Mouse (Mus musculus) neural tube, embryonic 11.5 days (tissue): ENCODE results near the gene Tec. TPM values are rescaled to one million over a fixed set of nuclear protein-coding genes. Genes with fewer than 3 reads are reported as not detected.

ENCODE experiments used
- ATAC-seq: fragments of 200-750 bp; cut with Nextera tagmentation; 2 replicates; pipeline ENCODE4 v1.8.0; 2017; ENCODE audit warnings: moderate number of reproducible peaks, mild to moderate bottlenecking, moderate TSS enrichment, moderate library complexity; ENCODE audit not compliant: insufficient read depth, low FRiP score, low TSS enrichment
- DNase-seq: peaks from one replicate; pipeline ENCODE4 v3.0.0-alpha.2; 2015; ENCODE audit warnings: low spot score
- H3K27ac ChIP-seq: fragments of 300-500 bp; sonication (generic); 2 replicates; pipeline ENCODE4 v1.5.1; 2014; ENCODE audit warnings: low read depth, mild to moderate bottlenecking, low read length
- H3K27me3 ChIP-seq: fragments of 300-500 bp; sonication (generic); 2 replicates; pipeline ENCODE4 v1.6.1; 2014; ENCODE audit warnings: mild to moderate bottlenecking, low read length, mixed read lengths; ENCODE audit not compliant: control insufficient read depth, insufficient read depth
- H3K36me3 ChIP-seq: fragments of 300-500 bp; sonication (generic); 2 replicates; pipeline ENCODE4 v1.6.1; 2014; ENCODE audit warnings: mild to moderate bottlenecking, low read length, moderate library complexity, mixed read lengths; ENCODE audit not compliant: control insufficient read depth, insufficient read depth
- H3K4me1 ChIP-seq: fragments of 300-500 bp; sonication (generic); 2 replicates; pipeline ENCODE4 v1.6.1; 2014; ENCODE audit warnings: low read length, mixed read lengths; ENCODE audit not compliant: control insufficient read depth, insufficient read depth
- H3K4me2 ChIP-seq: fragments of 300-500 bp; sonication (generic); 2 replicates; pipeline ENCODE4 v1.6.1; 2014; ENCODE audit warnings: low read depth, mild to moderate bottlenecking, moderate library complexity
- H3K4me3 ChIP-seq: fragments of 300-500 bp; sonication (generic); 2 replicates; pipeline ENCODE4 v1.5.1; 2014; ENCODE audit warnings: low read depth, low read length
- H3K9ac ChIP-seq: fragments of 300-500 bp; sonication (generic); 2 replicates; pipeline ENCODE4 v1.6.1; 2014; ENCODE audit warnings: mild to moderate bottlenecking, low read length
- H3K9me3 ChIP-seq: fragments of 300-500 bp; sonication (generic); 2 replicates; pipeline ENCODE4 v1.6.1; 2016; ENCODE audit warnings: low read length; ENCODE audit not compliant: control insufficient read depth
- WGBS: fragments of 180-500 bp; shearing (Covaris S2); extraction: QIAGEN DNeasy Blood & Tissue Kit; methylation state at CpG from one replicate; pipeline ENCODE4 v1.1.7; 2014; 5-methylcytosine and 5-hydroxymethylcytosine counted together
- polyA plus RNA-seq: library from polyadenylated mRNA; unstranded; fragments of >200 nt; fragmentation: Nextera tagmentation; extraction: Ambion mirVana; gene quantifications from 2 replicates; pipeline ENCODE4 v1.2.1, GENCODE M21; 2014

The Tec gene
- polyA plus RNA-seq, 1 experiment from 2014 or later: 7.8 TPM

DNA sequence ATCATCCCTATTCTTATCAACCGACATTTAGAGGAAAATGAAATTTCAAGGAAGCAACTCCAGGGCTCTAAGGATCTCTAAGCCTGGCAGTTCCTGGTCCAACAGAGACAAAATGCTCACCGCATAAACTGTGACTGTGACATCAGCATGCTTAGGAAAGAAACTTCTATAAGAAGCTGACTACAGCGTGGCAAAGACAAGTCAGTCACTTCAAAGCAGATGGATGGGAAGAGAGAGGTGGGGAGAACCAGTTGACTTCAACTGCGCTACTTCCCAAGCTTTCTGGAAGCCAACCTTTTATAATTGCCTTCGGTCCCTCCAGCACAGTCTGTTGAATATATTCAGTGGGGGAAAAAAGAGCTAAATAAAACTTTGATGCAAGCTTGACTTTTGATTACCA is 54.2 kb downstream of the Tec start:
- Histone ChIP-seq H3K27me3 (no peaks in the 10 kb centered on the region), H3K9me3 (no peaks in the 10 kb centered on the region), H3K27ac (no peak overlapping the region), H3K4me3 (no peak overlapping the region), H3K4me2 (no peak overlapping the region), H3K9ac (no peak overlapping the region), H3K36me3 (no peaks in the 10 kb centered on the region), H3K4me1 (peaks cover 7% of the 10 kb centered on the region; the same call in 1 of the 2 replicates)
- WGBS: 89% methylated on average over 5 of the region's 5 CpGs
- DNase-seq (no peak), ATAC-seq (no peak)

DNA sequence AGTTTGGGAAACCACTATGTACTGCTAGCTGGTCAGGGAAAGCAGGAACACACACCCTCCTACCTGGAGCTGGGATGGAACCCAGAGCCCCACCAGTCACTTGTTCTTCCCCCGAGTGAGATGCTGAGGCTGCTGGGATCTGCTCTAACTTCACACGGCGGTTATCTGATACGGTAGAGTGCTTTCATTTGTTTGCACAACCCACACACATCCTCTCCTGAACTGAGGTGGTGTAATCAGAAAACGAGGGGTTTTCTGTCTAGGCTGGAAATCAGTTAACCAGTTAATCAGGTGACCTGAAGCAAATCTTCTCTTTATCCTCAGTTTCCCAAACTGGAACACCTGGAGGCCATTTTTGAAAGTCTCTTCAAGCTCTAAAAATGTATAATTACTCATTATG is 55.4 kb downstream of the Tec start:
- no peak for ATAC-seq
- H3K36me3 ChIP-seq: no peaks in the 10 kb centered on the region
- no peaks in the 10 kb centered on the region for H3K9me3 ChIP-seq
- no peak for DNase-seq
- no peak overlapping the region for H3K4me3 ChIP-seq
- H3K27me3 ChIP-seq: no peaks in the 10 kb centered on the region
- WGBS: 57% methylated on average over 5 of the region's 5 CpGs
- no peak overlapping the region for H3K4me2 ChIP-seq
- H3K4me1 ChIP-seq: peaks cover 9% of the 10 kb centered on the region; the same call in 1 of the 2 replicates
- H3K27ac ChIP-seq: no peak overlapping the region
- H3K9ac ChIP-seq: no peak overlapping the region

DNA sequence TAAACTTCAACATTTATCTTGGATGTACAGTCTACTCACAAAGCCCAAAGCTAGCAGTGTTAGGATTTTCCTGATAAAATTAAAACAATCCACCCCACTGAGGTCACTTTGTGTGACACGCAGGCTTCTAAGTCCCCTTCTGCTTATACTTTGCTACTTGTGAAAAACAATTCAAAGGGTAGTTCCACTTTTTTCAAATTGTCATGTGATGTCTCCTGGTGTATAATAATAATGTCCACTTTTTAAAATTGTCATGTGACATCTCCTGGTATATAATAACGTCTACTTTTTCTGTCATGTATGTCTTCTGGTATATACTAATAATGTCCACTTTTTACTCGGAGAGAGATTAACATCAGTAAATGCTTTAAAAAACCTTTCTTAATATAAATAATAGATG is 56.0 kb downstream of the Tec start:
- ATAC-seq (no peak), DNase-seq (no peak)
- Histone ChIP-seq H3K4me1 (0 out of 2 replicates have a peak, but pooled peaks cover 5% of the 10 kb centered on the region), H3K27me3 (no peaks in the 10 kb centered on the region), H3K9me3 (no peaks in the 10 kb centered on the region), H3K27ac (no peak overlapping the region), H3K4me2 (no peak overlapping the region), H3K36me3 (no peaks in the 10 kb centered on the region), H3K9ac (no peak overlapping the region), H3K4me3 (no peak overlapping the region)
- 89% methylated on average over 3 of the region's 3 CpGs for WGBS

DNA sequence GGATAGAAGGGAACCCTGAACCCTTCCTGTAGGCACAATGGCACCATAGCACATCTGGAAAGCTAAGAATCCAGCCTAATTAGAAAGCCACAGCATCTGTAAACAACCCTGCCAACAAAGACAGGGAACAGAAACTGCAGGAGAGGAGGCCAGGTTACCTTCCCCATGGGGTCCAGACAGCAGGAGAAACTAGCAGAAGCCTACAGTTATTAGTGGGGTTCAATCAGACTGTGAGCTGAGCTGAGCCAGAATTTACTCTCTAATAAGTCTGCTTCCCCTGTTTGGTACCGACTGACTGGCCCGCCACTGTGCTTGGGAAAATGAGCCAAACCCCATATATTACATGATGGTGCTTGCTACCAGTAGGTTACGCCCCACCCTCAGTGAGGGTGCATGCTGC is 56.9 kb downstream of the Tec start:
- Histone ChIP-seq H3K9ac (no peak overlapping the region), H3K36me3 (no peaks in the 10 kb centered on the region), H3K27me3 (no peaks in the 10 kb centered on the region), H3K4me2 (no peak overlapping the region), H3K4me1 (0 out of 2 replicates have a peak, but pooled peaks cover 5% of the 10 kb centered on the region), H3K4me3 (no peak overlapping the region), H3K9me3 (no peaks in the 10 kb centered on the region), H3K27ac (no peak overlapping the region)
- ATAC-seq (no peak), DNase-seq (no peak)
- WGBS: 81% methylated on average over 3 of the region's 3 CpGs

DNA sequence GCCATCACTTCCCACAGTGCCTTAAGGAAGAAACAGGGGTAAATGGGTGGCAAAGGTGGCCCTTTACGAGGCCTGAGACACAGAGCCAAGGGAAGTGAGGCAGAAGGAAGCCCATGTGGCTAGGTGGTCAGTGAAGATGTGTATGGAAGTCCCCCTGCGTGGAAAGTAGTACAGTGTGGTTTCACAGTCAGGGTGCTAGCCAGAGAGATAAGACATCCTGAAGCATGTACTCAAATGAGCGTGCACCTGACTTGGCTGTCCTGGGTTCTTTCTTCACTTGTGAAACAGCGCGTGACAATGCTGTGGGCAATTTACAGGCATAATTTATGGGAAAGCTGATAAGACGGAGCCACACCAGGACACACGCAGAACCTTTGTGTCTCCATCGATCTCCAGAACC is 57.3 kb downstream of the Tec start:
- H3K9ac ChIP-seq: no peak overlapping the region
- no peak for DNase-seq

DNA sequence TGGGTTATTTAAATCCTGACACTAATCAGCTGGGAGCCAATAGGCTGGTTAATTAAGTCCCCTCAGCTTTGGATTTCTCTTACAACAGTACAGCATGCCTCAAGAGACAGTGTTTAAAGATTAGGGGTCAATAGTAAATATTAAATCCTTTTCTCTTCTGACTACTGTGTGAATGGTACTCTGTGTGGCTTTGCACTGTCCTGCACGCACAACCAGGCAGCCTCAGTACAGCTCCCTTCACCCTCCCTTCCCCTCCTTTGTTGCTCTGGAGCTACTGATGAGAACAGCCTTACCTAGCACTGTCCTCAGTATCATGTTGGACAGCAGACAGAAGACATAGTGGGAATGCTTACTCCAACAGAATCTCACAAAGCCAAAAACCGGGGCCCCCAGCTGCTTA is 58.8 kb downstream of the Tec start:
- no peaks in the 10 kb centered on the region for H3K9me3 ChIP-seq
- H3K4me1 ChIP-seq: 0 out of 2 replicates have a peak, but pooled peaks cover 2% of the 10 kb centered on the region
- no peaks in the 10 kb centered on the region for H3K27me3 ChIP-seq
- H3K36me3 ChIP-seq: no peaks in the 10 kb centered on the region
- no peak overlapping the region for H3K4me3 ChIP-seq
- H3K4me2 ChIP-seq: no peak overlapping the region
- WGBS: 67% methylated on average over 2 of the region's 2 CpGs
- DNase-seq (no peak), ATAC-seq (no peak)
- no peak overlapping the region for H3K27ac ChIP-seq
- H3K9ac ChIP-seq: no peak overlapping the region

More for the DNA sequence above, 57.3 kb downstream of the Tec start:
- Histone ChIP-seq H3K4me2 (no peak overlapping the region), H3K4me1 (0 out of 2 replicates have a peak, but pooled peaks cover 2% of the 10 kb centered on the region), H3K36me3 (no peaks in the 10 kb centered on the region), H3K9me3 (no peaks in the 10 kb centered on the region), H3K27ac (no peak overlapping the region), H3K27me3 (no peaks in the 10 kb centered on the region), H3K4me3 (no peak overlapping the region)
- WGBS: 87% methylated on average over 8 of the region's 8 CpGs
- ATAC-seq: no peak

DNA sequence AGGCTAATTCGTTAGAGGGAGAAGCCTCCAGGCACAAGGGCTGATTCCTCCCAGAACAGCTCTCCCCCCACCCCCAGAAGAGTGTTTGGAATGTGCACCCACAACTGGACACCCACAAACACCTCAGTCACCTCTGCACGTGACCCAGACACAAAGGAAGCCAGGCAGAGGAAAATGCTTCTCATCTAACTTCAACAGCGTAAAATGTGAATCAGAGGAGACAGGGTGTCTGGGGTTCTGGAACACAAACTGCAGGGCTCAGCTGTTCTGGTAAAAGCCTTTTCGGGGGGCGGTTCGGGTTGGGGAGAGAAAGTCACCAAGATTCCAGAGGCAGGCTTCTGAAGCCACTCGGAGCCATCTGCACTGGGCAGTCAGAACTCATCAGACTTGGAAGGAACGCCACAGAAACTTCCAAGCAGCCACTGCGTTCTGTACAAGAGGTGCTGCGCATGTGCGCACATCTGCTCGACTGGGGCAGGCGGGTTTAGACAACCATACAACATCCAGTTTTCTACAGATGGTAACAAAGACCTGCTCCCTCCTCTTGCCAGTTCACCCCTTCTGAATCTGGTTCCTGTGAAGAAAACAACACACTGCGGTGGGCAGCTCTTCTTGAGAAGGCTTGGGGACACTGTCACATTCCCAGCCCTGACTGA is 59.7 kb downstream of the Tec start:
- H3K4me2 ChIP-seq: no peak overlapping the region
- H3K27me3 ChIP-seq: no peaks in the 10 kb centered on the region
- no peak overlapping the region for H3K9ac ChIP-seq
- whole genome bisulfite sequencing: 65% methylated on average over 14 of the region's 14 CpGs
- no peak overlapping the region for H3K4me3 ChIP-seq
- DNase-seq: peak; percentile 43
- H3K9me3 ChIP-seq: no peaks in the 10 kb centered on the region
- no peak overlapping the region for H3K27ac ChIP-seq
- no peak for ATAC-seq
- H3K4me1 ChIP-seq: 0 out of 2 replicates have a peak, but pooled peaks cover 2% of the 10 kb centered on the region
- no peaks in the 10 kb centered on the region for H3K36me3 ChIP-seq

DNA sequence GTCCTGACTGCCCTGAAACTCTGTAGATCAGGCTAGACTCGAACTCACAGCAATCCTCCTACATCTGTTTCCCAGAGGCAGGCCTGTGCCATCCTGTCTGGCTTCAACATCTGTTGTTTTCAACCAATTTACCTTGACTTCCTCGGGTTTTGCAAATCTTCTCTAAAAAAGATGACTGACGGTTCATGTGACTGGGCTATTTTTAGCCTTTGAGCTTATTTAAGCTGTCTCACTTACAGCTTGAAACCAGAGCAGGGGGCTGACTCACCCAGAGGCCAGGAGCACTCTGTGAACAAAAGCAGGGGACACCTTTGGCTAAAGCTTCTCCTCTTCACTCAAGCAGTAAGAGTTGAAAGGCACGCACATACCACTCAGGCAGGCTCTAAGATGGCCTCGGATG is 65.4 kb downstream of the Tec start:
- H3K27me3 ChIP-seq: no peaks in the 10 kb centered on the region
- no peak overlapping the region for H3K9ac ChIP-seq
- no peaks in the 10 kb centered on the region for H3K4me1 ChIP-seq
- H3K27ac ChIP-seq: no peak overlapping the region
- H3K36me3 ChIP-seq: no peaks in the 10 kb centered on the region
- 77% methylated on average over 5 of the region's 5 CpGs for WGBS
- H3K4me3 ChIP-seq: no peak overlapping the region
- no peaks in the 10 kb centered on the region for H3K9me3 ChIP-seq
- DNase-seq (no peak), ATAC-seq (no peak)
- no peak overlapping the region for H3K4me2 ChIP-seq

DNA sequence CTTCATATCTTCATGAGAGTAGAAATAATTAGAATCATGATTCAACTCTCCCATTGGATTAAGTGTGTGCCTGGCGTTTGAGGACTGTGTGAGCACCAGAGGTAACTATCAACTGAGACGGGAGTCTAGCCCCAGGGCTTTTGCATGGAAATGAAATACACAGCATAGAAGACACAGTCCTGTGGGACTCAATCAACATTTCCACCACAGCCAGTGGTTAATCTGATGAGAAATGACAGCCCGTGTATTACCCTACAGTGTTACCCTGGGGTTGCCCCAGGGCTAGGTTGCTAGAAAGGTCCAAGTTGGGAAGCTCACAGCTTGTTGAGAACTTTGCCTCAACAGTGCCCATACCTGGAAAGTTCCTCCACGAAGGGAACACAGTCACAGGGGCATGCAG is 69.7 kb downstream of the Tec start:
- H3K27me3 ChIP-seq: no peaks in the 10 kb centered on the region
- no peaks in the 10 kb centered on the region for H3K9me3 ChIP-seq
- no peaks in the 10 kb centered on the region for H3K4me1 ChIP-seq
- no peak overlapping the region for H3K9ac ChIP-seq
- H3K4me2 ChIP-seq: no peak overlapping the region
- no peak overlapping the region for H3K27ac ChIP-seq
- no peak overlapping the region for H3K4me3 ChIP-seq
- 83% methylated on average over 4 of the region's 4 CpGs for WGBS
- ATAC-seq (no peak), DNase-seq (no peak)
- no peaks in the 10 kb centered on the region for H3K36me3 ChIP-seq
